Mouse (Mus musculus) kidney, postnatal 4 days (tissue): ENCODE data around the gene Gm11042.

Source experiments
- DNase-seq, 2 experiments: peaks; one replicate each; pipeline ENCODE4 v3.0.0; 2021; ENCODE audit warnings: mixed read lengths in 2 of 2

Gm11042 gene

DNA sequence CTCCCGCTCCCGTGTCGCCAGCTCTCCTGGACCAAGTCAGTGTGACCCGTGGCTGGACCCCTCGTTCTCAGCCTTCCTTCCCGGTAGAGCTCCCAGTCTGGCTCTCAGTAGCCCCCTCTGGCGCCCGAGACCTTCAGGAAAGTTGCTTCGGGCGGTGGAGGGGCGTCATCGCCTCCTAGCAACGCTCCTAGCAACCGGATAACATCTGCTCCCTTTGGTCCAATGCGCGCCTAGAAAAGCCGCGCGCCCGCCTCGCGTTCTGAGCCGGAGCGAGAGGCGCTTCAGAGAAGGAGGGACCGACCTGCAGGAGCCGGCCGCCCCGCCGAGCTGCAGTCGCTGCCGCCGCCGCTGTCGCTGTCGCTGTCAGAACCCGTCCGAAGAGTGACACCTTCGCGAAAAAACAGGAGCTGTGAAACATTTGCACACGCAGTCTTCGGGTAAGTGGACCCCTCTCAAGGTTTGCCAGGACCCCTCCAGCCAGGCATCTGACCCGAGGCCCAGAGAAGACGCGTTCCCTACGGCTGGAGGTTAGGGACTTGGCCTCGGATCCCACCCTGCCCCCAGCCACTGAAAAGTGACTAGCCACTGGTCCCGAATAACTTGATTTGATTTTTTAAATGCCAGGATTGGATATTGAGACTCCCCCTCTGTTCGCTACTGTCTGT, 32.0 kb downstream of the Gm11042 start:
- DNase-seq = peak; percentile 90 to 93

DNA sequence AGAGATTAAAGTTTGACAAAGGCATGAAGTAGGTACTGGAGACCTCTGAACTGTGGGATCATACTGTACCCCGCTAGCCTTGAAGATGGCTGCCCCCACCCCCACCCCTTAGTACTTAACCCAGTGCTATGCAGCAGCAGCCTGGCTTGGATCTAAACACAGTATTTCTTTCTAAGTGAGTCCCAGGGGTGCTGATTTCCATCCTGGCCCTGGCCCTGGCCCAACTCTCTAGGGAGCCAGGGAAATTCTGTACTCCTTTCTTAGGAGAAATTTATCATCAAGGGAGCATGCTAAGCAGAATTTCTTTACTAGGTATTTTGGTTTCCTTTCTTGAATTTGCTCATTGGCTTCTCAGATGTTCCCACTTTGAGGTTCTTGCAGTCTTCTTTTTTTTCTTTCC, 33.3 kb downstream of the Gm11042 start:
- no peak for DNase-seq

DNA sequence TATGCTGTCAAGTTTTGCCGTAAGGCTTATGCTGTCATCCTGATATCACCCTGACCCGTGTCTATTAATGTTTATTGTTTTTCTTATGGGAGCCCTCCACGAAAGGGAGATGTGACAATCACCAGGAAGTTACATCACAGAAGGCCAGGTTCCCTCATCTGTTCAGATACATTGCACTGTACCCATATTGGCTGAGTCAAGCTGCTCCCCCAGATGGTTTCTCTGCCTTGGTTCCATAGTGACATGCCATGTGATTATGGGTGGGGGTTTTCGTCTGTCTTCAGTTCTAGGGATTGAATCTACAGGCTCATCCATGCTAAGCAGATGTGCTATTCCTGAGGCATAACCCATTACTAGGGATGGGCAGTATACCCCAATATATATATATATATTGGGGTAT, 34.8 kb downstream of the Gm11042 start:
- DNase-seq = no peak

DNA sequence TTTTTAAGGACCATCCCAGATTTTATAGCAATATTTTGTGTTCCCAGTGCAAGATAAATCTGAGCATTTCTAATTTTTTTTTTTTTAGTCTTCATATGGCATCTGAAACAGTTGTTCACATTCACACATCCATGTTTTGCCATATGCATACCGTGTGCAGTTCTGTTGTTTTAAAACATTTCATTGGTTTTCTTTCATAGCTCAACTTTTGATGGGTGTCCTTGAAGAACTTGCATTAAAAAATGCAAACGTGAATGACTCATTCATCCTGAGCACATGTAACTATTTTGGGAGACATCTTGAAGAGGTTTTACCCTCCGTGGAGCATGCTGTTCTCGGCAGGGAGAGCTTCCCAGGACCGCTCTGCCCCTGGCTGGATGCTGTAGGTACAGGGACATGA, 38.9 kb downstream of the Gm11042 start:
- DNase-seq = no peak

DNA sequence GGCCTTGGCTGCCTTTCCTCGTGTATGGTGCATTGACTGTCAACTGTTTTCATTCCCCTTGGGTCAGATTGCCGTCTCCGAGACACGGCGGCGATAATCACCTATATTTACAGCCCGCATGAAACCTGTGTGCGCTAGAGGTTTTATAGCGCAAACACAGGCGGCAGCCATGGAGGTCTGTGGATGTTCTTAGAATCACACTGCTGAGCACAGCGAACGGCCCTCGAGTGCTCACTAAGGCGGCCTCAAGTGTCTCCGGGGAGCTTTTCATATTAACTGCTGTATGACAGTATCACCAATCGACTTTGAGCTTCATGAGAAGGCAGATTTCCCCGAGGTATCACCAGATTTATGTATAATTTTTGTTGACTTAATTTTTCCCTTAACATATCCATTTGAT, 43.6 kb downstream of the Gm11042 start:
- DNase-seq = no peak

DNA sequence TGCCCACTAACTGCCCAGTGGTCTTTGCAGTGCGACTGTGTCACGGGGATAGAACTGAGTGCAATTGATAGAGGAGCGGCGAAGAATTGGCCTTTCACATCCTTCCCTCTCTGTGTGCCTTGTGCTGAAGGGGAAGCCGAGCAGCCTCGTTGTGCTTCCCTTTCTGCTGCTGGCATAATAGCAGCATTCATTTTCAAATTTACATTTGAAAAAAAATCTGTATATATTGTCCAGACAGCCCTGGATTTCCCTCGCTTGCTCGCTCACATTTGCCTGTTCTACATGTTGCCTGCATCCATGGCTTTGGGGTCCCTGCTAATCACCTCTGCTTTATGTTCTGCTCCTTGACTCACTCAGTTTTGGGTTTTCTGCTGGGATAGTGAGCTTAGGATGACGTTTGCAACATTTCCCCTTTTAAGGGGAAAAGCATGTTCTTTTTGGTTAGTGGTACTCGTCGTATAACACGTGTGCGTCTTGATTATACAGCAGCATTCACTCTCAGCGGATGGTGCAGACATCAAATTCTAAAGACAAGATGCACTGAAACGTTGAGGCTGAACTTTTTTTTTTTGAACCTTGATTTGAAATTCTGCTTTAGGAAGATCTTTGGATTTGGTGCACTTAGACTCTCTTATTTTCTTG, 47.4 kb downstream of the Gm11042 start:
- DNase-seq = no peak

DNA sequence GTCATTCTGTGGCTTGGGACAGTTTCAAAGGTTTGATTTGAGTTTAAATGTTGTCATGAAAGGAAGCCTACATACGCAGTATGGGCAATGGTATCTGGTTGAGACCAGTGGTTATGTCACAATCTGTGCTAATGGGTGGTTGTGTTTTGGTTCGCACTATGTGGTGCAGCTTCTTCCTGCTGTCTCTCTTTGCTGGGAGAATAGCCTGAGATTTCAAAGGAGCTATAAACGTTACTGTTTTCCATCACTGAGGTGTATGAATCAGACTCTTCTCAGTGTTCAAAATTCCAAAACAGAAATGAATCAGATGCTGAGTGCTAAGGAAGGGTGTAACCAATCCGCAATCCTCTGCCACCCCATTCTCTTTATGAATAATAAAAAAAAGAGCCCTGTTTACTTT, 49.1 kb downstream of the Gm11042 start:
- DNase-seq = no peak
